In genomic region chr11:35337927-35338819, GRCm38 (mm10) we compare ENCODE assay signal across 11 mouse cellular contexts.
A peak's percentile ranks its signal among the peaks of the same experiment; 100 is the strongest.
DNase-seq lines count a peak whose midpoint lies in the region; ATAC-seq lines count a peak whose summit lies in the region.
"Had no signal": no experiment of that assay in that cellular context is flagged by ENCODE, and none has a peak within 500 bp of the region (broad histone marks: within the 10 kb centered on the region; RNA-seq: fewer than 3 reads in every experiment).

No protein-coding gene starts in this region.

- no peaks in the 10 kb centered on the region for H3K27me3 ChIP-seq in kidney, embryonic 14.5 days (ENCODE audit: control insufficient read depth, insufficient read depth, low read length)
- peaks cover 5% of the 10 kb centered on the region for H3K27me3 ChIP-seq in neural tube, embryonic 14.5 days (ENCODE audit: control insufficient read depth, insufficient read depth, low read length)

- H3K4me1 ChIP-seq in kidney, embryonic 14.5 days (ENCODE audit: control insufficient read depth, insufficient read depth, low read length) = peaks cover 8% of the 10 kb centered on the region; the same call in 1 of the 2 replicates
- H3K4me1 ChIP-seq in neural tube, embryonic 14.5 days (ENCODE audit: control insufficient read depth, insufficient read depth, low read length) = peaks cover 5% of the 10 kb centered on the region; the same call in 1 of the 2 replicates
- H3K4me1 ChIP-seq: forebrain, embryonic 10.5 days had no signal

- H3K9ac ChIP-seq in kidney, embryonic 14.5 days (ENCODE audit: low read depth, low read length) = no peak overlapping the region
- no peak overlapping the region for H3K9ac ChIP-seq in neural tube, embryonic 14.5 days (replicated peaks; ENCODE audit: low read depth, low read length)

- no peak overlapping the region for H3K27ac ChIP-seq in kidney, embryonic 14.5 days (ENCODE audit: low read depth, low read length)
- no peak overlapping the region for H3K27ac ChIP-seq in neural tube, embryonic 14.5 days (ENCODE audit: low read depth, low read length)
- H3K27ac ChIP-seq: forebrain, embryonic 10.5 days had no signal

- no peak overlapping the region for H3K4me2 ChIP-seq in kidney, embryonic 14.5 days (replicated peaks; ENCODE audit: low read depth, low read length)
- H3K4me2 ChIP-seq in neural tube, embryonic 14.5 days (ENCODE audit: low read depth, low read length) = no peak overlapping the region

- no peaks in the 10 kb centered on the region for H3K9me3 ChIP-seq in kidney, embryonic 14.5 days (ENCODE audit: control insufficient read depth, low read length)
- H3K9me3 ChIP-seq in neural tube, embryonic 14.5 days (ENCODE audit: control insufficient read depth, low read length) = no peaks in the 10 kb centered on the region
- H3K9me3 ChIP-seq: forebrain, embryonic 10.5 days had no signal

- no peak overlapping the region for H3K4me3 ChIP-seq in kidney, embryonic 14.5 days (ENCODE audit: low read length)
- no peak overlapping the region for H3K4me3 ChIP-seq in neural tube, embryonic 14.5 days (ENCODE audit: low read depth, low read length)
- H3K4me3 ChIP-seq: forebrain, embryonic 10.5 days had no signal

- DNase-seq in cerebellum, adult 11-12 months = peak; percentile 28
- no peak for DNase-seq in cerebellum, adult 8-10 months
- DNase-seq in left cerebral cortex, postnatal 4 days = peak; percentile 52
- no peak for DNase-seq in left cerebral cortex, adult 8-10 months (ENCODE audit: low spot score in 2 of 2)
- no peak for DNase-seq in right cerebral cortex, postnatal 25 days
- DNase-seq: retina, postnatal 1 day; spleen, adult 18-20 months had no signal

- 26% methylated on average over 19 of the region's 19 CpGs for WGBS in kidney, embryonic 14.5 days
- WGBS in neural tube, embryonic 14.5 days = 47% methylated on average over 19 of the region's 19 CpGs

- intact Hi-C loops in left cerebral cortex, postnatal 4 days (cut with DNase I) = no loop called here

- peak; percentile 46; the same call in 1 of the 2 replicates for ATAC-seq in kidney, embryonic 14.5 days (ENCODE audit: low FRiP score, low TSS enrichment)
- peak; percentile 70; the same call in 1 of the 2 replicates for ATAC-seq in neural tube, embryonic 14.5 days (ENCODE audit: low read depth)
- ATAC-seq in megakaryocyte progenitor cell, adult 5-6 weeks (replicated peaks; ENCODE audit: poor library complexity) = no peak

- H3K36me3 ChIP-seq in kidney, embryonic 14.5 days (ENCODE audit: control insufficient read depth, insufficient read depth, low read length) = no peaks in the 10 kb centered on the region
- no peaks in the 10 kb centered on the region for H3K36me3 ChIP-seq in neural tube, embryonic 14.5 days (ENCODE audit: control insufficient read depth, insufficient read depth, low read length)
- H3K36me3 ChIP-seq: forebrain, embryonic 10.5 days had no signal

Comparison
In these comparisons a context has a peak if more than half of its experiments do, and no peak if none do; other contexts are left out.
1. DNase-seq: peak in cerebellum, adult 11-12 months (single experiment) and left cerebral cortex, postnatal 4 days (single experiment); none in cerebellum, adult 8-10 months (single experiment), left cerebral cortex, adult 8-10 months (0 of 2) and right cerebral cortex, postnatal 25 days (single experiment).